Mouse (Mus musculus): ENCODE measurements around the gene Clec2g.

- TF ChIP-seq POLR2A (IDR thresholded peaks at IDR 0.05; ENCODE audit: borderline replicate concordance, control insufficient read depth, low read depth, low read length) = no peak
- no peak for TF ChIP-seq CTCF (IDR thresholded peaks at IDR 0.05; ENCODE audit: control insufficient read depth, insufficient read depth, low read length)
Measured at GRCm38 (mm10) chr6:128890948-128891355, 43.2 kb upstream of the Clec2g start, which contains the start of gene BC035044.
